Mouse (Mus musculus) neutrophil, adult 59 days (primary cell): Measurements from ENCODE around the gene Syce3. TPM values are rescaled to one million over a fixed set of nuclear protein-coding genes. Genes with fewer than 3 reads are reported as not detected.

ENCODE experiments used
- total RNA-seq, 2 experiments: library from RNA; stranded (reverse); gene quantifications; 1 replicate in 1 of 2; 2 replicates in 1 of 2; pipeline ENCODE4 v1.2.4; 2023

The Syce3 gene
- total RNA-seq = not detected

DNA sequence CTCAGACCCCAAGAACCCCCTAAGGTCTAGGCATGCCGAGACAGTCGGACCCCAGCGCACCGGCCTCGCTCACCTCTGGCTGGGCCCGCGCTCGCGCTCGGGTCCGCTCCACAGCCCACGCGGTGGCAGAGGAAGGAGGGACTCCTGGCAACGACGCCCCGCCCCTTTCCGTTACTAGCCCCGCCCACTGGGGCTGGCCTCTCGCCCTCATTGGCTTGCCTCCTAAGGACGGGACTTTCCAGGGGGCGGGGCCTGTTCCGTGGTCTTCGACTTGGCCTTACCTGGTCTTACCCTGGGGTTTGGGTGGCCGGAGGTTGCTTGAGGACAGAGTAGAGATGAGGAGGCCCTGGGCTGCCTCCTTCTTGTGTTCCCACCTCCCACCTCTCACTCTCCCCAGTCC, at the start of gene Syce3:
Gene Syce3, minus strand, starts transcription at position 386 of the 400 bp plus-strand sequence.

DNA sequence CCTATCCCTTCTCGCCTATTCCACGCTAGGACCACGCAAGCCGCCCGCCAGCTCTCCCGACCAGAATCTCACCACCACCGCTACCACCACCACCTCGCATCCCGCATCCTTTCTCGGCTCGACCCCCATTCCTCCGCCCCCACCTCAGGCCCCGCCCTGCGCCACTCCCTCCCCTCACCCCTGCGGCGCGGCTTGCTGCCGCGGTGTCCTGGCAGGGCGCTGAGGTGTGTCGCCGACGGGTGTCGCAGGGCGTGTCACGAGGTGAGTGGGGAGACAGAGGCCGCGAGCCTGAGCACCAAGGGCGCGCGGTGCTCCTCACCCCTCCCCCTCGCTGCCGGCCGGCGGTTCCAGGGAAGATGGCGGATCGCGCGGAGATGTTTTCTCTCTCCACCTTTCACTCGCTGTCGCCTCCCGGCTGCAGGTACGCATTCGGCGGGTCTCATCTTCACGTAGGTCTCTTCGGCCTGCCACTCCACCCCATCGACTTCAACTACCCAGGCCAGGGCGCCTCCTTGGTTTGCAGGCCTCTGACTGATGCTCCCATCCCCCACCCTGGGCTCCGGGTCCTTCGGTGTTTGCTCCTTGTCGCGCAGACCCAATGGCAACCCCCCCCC, 43.7 kb upstream of the Syce3 start, which contains the start of gene Mapk8ip2:
Gene Mapk8ip2, plus strand, starts transcription at position 49 of the 614 bp plus-strand sequence.

DNA sequence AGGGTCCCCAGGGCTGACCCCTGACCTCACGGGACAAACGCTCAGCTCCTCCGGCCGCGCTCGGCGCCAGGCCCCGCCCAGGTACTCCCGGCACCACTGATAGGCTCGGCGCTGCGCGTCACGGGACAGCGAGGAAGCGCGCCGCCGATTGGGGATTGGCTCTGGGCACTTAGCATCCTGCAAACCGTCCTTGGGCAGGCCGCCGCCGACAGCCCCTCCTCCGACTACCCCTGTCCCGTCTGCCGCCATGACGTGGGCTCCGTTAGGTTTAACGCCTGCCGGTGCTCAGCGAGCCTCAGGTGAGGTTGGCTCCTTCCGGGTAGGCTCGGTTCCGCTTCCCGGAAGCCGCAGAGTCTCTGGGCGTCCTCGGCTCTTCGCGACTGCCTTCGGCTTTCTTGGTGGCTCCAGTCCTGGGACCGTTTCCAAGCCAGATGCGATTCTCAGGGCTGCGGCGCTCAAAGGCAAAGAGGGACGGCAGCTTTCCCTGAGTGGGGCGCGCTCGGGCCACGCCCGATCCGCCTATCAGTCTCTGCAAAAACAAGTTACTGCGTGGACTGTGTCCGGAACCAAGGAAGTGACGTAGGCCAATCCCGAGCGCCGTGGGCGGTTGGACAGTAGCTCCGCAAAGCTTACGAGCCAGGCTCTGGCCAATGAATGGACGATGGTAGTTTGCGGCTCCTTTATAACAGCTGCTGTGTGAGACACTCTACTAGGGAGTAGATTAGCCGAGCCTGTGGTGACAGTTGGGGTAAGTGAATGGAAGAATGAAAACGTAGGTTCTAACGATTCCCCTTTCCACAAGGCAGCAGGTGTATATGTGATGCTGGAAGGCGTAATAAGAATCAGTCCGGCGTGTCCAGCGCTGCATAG, 19.3 kb upstream of the Syce3 start, which contains the start of the genes C730034F03Rik, Gm44502 and Chkb:
Gene C730034F03Rik, plus strand, starts transcription at position 238 of the 870 bp plus-strand sequence.
Gene Gm44502, minus strand, starts transcription at position 345 of the 870 bp plus-strand sequence.
Gene Chkb, minus strand, starts transcription at position 557 of the 870 bp plus-strand sequence.

DNA sequence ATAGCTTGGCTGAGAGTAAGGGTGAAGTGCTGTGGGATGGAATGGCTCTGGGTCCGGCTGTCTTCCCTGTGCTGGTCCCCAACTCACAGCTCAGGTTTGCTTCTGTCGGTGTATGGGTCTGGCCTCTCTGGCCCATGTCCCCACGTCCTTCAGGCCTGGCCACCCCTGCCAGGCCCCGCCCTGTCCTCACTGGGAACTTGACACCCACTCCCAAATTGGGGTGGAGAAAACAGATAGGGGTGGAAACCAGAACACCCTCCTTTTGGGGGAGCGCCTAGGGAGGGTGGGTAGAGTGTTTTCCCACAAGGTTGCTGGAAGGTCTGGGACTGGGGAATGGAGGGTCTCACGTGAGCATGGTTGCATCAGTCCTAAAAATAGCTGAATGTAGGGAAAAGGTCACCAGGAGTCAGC, 15.4 kb upstream of the Syce3 start, which contains the start of gene Cpt1b:
Gene Cpt1b, minus strand, starts transcription at position 153 of the 411 bp plus-strand sequence.

DNA sequence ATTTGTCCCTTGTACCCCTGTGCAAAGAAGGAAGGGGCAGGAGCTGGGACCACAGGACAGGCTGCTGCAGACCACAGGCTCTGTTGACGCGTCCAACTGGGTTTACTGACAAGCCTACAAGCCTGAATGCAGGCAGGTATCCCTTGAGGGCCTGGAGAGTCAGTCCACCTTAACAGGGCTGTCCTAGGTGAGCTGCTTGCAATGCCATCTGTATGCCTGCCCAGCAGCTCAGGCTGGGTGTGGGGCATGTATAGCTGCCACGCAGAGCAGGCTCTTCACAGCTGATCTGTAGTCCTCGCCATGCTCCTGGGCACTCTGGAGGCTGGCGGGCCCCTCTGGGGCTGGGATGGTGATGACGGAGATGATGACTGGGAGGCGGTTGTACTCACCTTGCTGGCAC, 25.7 kb downstream of the Syce3 start, which contains the start of gene Klhdc7b:
Gene Klhdc7b, plus strand, starts transcription at position 301 of the 400 bp plus-strand sequence.

DNA sequence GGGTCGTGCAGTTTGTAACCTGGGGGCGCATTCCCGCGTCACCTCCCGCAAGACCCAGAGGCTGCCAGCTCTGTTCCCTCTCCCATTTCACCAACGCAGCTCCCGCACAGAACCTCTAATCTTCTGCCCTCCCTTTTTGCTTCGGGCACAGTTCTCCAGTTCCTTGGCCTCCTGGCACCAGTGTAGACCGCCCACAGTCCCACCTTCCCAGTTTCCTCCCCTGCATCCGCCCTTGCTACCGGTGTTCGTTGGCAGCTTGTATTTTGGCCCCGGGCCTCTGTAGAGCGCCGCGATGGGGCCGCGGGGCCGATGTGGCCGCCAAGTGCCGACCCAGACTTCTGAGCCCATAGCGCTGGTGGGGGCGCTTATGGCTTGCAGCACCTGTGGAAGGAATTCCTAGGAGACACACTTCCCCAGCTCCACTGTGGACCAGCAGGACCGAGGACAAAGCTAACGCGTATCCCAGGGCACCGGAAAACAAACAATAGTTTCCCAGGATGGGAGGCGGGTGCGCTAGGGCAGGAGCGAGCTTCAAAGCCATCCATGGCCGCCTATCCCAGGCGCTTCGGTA, 31.4 kb downstream of the Syce3 start, which contains the start of gene Odf3b:
Gene Odf3b, minus strand, starts transcription at position 452 of the 571 bp plus-strand sequence.

DNA sequence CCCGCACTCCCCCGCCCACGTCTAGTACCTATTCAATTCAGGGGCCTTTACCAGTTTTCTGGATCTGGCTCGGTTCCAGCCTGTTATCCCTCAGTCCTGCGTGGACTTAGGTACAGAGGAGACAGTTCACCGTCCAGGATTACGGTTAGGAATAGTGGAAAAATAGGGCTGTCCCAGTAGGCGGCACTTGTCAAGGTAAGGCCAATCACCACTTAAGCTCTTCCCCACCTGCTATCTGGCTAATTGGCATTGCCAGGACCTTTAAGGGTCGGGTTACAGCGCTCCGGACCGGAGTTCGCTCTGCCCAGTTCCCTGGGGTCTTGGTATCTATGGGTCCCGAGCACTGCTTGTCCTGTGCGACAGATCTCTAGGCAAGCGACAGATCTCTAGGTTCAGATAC, 33.3 kb downstream of the Syce3 start, which contains the start of gene Tymp:
Gene Tymp, minus strand, starts transcription at position 83 of the 400 bp plus-strand sequence.

DNA sequence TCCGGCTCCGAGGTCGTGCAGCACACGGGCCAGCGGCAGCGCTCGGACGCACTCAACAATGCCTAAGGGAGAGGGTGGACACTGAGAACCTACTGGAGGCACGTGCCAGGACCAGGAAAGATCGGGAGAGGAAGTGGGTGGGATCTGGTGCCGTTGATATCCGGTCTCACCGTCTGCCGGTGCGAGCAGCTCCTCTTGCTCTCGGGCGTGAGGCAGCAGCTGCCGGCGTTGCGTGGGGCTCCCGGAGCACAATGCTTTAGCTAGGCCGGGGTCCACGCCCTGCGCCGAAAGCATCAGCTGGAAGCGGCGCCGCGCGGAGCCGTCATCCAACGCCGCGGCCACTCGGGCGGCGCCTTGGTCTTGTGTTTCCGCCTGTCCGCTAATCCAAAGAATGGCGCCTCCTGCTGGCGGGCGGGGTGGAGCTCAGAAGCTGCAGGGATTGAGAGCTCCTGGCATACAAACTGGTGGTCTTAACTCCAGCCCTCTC, 36.5 kb downstream of the Syce3 start, which contains the start of gene Sco2:
Gene Sco2, minus strand, starts transcription at position 85 of the 487 bp plus-strand sequence.

DNA sequence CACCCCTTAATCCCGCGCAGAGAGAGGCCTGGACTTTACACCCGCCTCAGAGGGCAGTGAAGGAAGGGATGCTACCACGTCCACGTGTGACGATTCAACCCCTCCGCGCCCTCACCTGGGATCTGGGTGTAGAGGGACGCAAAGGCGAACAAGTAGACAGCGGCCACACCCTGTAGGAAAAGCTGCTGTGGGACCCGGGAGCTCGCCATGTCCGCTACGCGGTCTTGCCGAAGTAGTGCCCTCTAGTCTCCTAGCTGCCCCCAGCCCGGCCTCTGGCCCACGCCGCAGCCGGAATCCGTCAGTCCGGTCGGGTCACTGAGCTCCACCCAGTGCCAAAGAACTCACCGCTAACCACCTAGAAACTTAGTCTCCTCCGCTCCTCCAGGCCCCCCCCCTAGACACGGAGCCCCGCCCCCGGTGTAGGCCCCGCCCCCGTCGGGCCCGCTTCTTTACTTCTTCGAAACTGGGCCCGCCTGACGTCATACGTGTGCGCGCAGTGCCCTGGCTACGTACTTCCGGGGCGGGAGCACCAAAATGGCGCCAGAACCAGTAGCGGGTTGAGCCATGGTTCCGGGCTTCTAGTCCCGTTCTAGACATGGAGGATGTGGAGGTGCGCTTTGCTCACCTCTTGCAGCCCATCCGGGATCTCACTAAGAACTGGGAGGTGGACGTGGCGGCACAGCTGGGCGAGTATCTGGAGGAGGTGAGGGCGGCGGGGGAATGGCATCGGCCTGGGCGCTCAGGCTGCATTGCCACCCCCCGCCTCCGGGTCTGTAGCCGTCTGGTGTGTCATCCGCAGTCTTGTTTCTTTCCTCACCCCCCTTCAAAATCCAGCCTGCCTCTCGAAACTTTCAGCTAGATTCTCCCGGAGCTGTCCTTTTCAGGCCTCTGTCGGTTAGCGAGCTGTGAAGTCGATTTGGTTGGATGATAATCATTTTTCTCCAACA, 54.8 kb downstream of the Syce3 start, which contains the start of the genes Lmf2 and Ncaph2:
Gene Lmf2, minus strand, starts transcription at position 419 of the 947 bp plus-strand sequence.
Gene Ncaph2, plus strand, starts transcription at position 479 of the 947 bp plus-strand sequence.

Other genes starting within 250 kb of the Syce3 start
- gene Plxnb2, start 229.7 kb downstream of the Syce3 start, total RNA-seq = 10 to 100 TPM; 50.5 to 82.5 TPM
- 1 to 10 TPM; 2.0 to 2.2 TPM for gene Dennd6b, start 214.0 kb downstream of the Syce3 start, total RNA-seq
- 10 to 100 TPM; 23.9 to 31.0 TPM for gene Ppp6r2, start 198.9 kb downstream of the Syce3 start, total RNA-seq
- 100 to 1,000 TPM; 107 to 117 TPM for gene Sbf1, start 95.2 kb downstream of the Syce3 start, total RNA-seq
- gene Adm2, start 87.8 kb downstream of the Syce3 start, total RNA-seq = not detected
- not detected for gene Miox, start 76.1 kb downstream of the Syce3 start, total RNA-seq
- 10 to 100 TPM; 39.7 to 41.8 TPM for gene Lmf2, start 54.8 kb downstream of the Syce3 start, total RNA-seq
- gene Ncaph2, start 54.8 kb downstream of the Syce3 start, total RNA-seq = 10 to 100 TPM; 73.4 to 76.9 TPM
- gene Sco2, start 36.7 kb downstream of the Syce3 start, total RNA-seq = 1 to 10 TPM; 4.4 to 7.0 TPM
- gene Tymp, start 33.5 kb downstream of the Syce3 start, total RNA-seq = under 1 TPM in 1 of 2 experiments, not detected in 1; 0.24 TPM
- 1 to 10 TPM in 1 of 2 experiments, not detected in 1; 1.2 TPM for gene Odf3b, start 31.2 kb downstream of the Syce3 start, total RNA-seq
- gene Klhdc7b, start 25.6 kb downstream of the Syce3 start, total RNA-seq = not detected
- 1 to 10 TPM; 2.6 to 4.1 TPM for gene Cpt1b, start 15.4 kb upstream of the Syce3 start, total RNA-seq
- gene C730034F03Rik, start 19.1 kb upstream of the Syce3 start, total RNA-seq = 1 to 10 TPM; 3.2 to 3.7 TPM
- under 1 TPM in 1 of 2 experiments, not detected in 1; 0.78 TPM for gene Gm44502, start 19.2 kb upstream of the Syce3 start, total RNA-seq
- 100 to 1,000 TPM; 127 to 141 TPM for gene Chkb, start 19.4 kb upstream of the Syce3 start, total RNA-seq
- not detected for gene Mapk8ip2, start 43.4 kb upstream of the Syce3 start, total RNA-seq
- 10 to 100 TPM; 13.5 to 15.1 TPM for gene Arsa, start 66.9 kb upstream of the Syce3 start, total RNA-seq
- gene Shank3, start 89.1 kb upstream of the Syce3 start, total RNA-seq = 1 to 10 TPM in 1 of 2 experiments, under 1 TPM in 1; 0.89 to 1.8 TPM
- not detected for gene Acr, start 157.8 kb upstream of the Syce3 start, total RNA-seq
- gene Rabl2, start 181.4 kb upstream of the Syce3 start, total RNA-seq = 1 to 10 TPM; 1.7 to 4.8 TPM